Mouse (Mus musculus): ENCODE data around the gene Gm17660.

DNA sequence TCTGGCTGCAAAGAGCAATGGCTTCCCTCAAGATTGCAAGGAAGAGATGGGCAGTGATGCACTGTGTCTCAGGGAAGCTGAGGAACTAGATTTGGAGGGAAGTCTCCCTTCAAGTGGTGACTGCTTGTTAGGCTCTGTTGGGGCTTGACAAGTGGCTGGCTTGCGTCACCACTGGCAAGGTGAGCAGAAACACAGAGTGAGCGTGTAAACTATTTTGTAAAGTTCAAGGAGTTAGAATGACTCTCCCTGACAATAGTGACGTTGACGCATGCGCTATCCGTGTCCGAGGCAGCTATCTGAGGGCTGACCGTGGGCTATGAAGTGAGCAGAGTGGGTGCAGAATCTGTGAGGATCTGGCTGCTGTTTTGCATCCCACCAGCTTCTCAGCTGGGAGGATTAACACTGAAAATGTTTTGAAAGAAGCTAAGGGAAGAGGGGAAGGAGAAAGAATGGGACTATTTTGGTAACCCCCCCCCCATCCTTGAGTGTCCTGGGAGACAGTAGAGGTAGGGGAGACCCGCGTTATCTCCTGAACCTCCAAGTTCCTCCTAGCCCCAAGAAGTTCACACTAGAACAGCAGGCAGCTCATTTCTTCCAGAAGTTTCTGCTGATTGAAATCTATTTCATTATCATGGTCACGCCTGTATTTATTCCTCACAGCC, 18.1 kb upstream of the Gm17660 start:
- TF ChIP-seq CTCF (IDR thresholded peaks at IDR 0.05 in 2 of 3, conservative IDR thresholded peaks at IDR 0.05 in 1 of 3; ENCODE audit: control insufficient read depth in 1 of 3, insufficient read depth in 1 of 3, low read depth in 2 of 3, low read length in 3 of 3, poor library complexity in 1 of 3, severe bottlenecking in 1 of 3) (no peak), BHLHE40 (IDR thresholded peaks at IDR 0.05; ENCODE audit: borderline replicate concordance, low read depth, low read length) (no peak), POLR2A (IDR thresholded peaks at IDR 0.05; ENCODE audit: control insufficient read depth in 1 of 2, insufficient read depth in 1 of 2, low read depth in 1 of 2, low read length in 2 of 2, poor library complexity in 1 of 2) (no peak), TCF12 (IDR thresholded peaks at IDR 0.05; ENCODE audit: low read depth, low read length) (no peak), SMC3 (IDR thresholded peaks at IDR 0.05; ENCODE audit: low read depth, low read length) (no peak), MXI1 (IDR thresholded peaks at IDR 0.05; ENCODE audit: low read depth, low read length) (no peak), MAX (IDR thresholded peaks at IDR 0.05; ENCODE audit: low read length) (no peak), USF1 (IDR thresholded peaks at IDR 0.05; ENCODE audit: low read depth, low read length) (no peak), GATA1 (IDR thresholded peaks at IDR 0.05; ENCODE audit: low read depth, low read length) (no peak)
